Mouse (Mus musculus): ENCODE measurements around the gene Clybl.

Gene Clybl

DNA sequence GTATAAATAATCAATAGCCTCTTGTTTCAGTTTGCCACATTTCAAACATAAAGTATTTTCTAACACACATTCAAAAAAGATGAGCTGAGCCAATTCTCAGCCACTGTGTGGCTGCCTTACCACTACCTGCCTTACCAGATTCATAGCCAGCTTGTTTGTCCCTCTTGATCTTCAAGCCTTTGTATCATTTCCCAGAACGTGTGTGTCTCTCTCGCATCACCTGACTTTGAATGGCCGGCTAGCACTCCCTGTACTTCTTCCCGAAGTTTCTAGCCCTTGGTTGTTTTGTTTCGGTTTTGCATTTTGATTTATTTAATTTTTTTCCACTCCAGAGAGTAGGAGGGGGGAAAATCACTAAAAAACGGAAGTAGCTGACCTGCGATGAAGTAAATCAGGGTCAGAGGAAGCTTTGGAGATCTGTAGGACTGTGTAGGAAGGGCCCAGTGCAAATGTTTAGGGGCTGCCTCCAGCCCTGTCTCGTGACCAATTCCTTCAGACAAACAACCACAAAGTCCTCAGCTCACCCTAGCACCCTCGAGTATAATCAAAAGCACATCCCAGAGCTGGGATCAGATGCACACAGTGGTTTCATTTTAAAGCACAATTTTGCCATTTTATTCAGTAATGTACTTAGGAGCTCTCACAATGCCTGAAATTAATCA, 195.1 kb downstream of the Clybl start:
- POLR2A ChIA-PET: interaction anchor here in 3 of 4 experiments (0.7 to 1.9 kb wide), 17 partner anchors 10 to 129 kb away, joined by 3 to 11 read pairs (median 4); partner anchors contain the start of gene Zic5 (in 1 of the 3)
- CTCF ChIA-PET: interaction anchor here in 3 of 4 experiments (0.5 to 1.2 kb wide), 3 partner anchors 12 to 1082 kb away, joined by 4 to 6 read pairs (median 4); no protein-coding TSS in a partner anchor

GRCm38 (mm10) chr14:122377681-122378080, 196.2 kb downstream of the Clybl start:
- POLR2A ChIA-PET: interaction anchor here in 2 of 4 experiments (0.5 to 1.9 kb wide), 10 partner anchors 9 to 152 kb away, joined by 3 to 11 read pairs (median 4); no protein-coding TSS in a partner anchor
- CTCF ChIA-PET: no interaction called here

- ChIA-PET POLR2A (interaction anchor here in 1 of 4 experiments (0.8 kb wide), 1 partner anchor 11 kb away, joined by 3 read pairs; no protein-coding TSS in a partner anchor), CTCF (no interaction called here)
Observed at GRCm38 (mm10) chr14:122379076-122379475, 197.6 kb downstream of the Clybl start.

DNA sequence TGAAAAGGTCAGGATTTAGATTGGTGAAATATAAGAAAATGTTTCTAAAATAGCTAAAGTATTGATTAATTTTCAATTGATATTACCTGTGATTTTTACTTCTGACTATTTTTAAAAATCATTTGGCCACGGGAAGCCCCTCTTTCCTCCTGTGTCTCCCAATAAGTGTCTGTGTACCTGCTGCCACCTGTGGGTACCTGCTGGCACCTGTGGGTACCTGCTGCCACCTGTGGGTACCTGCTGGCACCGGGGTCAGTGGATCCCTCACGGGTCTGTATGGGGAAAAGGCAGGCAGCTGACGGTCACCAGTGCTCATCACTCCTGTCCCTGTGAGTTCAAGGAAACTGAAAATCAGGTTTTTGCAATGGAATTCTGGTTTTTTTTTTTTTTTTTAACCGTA, 198.5 kb downstream of the Clybl start:
- POLR2A ChIA-PET: interaction anchor here in 2 of 4 experiments (0.8 to 1.4 kb wide), 3 partner anchors 36 to 58 kb away, joined by 3 read pairs; no protein-coding TSS in a partner anchor
- CTCF ChIA-PET: interaction anchor here in 1 of 4 experiments (0.5 kb wide), 1 partner anchor 8 kb away, joined by 7 read pairs; no protein-coding TSS in a partner anchor

DNA sequence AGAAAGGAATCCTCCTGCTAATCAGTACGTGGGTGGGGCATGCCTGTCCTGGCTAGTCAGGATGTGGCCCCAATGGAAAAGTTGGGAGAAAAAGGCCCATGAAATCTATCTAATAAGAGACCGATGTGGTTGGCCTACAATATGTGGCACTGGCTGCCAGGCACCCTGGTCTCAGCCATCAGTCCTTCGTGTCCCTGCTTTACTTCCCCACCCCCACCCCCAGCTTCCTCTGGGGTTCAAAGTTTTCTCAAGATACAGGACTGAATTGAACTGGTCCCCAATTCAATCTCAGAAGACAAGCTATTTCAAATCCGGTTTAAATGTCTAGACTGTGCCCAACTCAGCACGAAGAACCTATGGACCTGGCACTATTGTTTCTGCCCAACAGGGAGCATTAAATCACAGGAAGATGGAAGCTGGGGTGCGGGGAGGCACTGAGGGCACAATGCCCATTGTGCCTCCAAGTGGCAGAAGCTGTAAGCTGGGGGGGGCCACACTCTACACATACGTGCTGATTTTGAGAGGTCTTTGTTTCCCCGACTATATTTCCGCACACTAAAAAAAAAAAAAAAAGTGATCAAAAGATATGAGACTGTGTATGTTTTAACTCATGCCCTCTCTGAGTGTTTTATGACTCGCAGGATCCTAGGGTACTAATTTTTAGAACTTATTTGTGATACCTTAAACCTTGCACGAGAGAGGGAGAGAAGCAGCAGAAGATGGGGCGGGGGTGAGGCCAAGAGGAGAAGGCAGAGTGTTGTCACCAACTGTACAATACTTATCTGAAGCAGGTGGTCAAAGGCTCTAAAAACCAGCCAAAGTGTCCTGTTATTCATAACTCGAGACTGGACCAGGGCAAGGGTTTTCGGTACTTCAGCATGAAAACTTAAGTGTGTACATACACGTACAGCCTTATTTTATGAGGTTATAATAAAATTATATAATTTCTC, 199.7 kb downstream of the Clybl start:
- POLR2A ChIA-PET: interaction anchor here in 2 of 4 experiments (0.6 to 1.4 kb wide), 3 partner anchors 35 to 464 kb away, joined by 3 read pairs; no protein-coding TSS in a partner anchor
- CTCF ChIA-PET: no interaction called here

- CTCF ChIA-PET: no interaction called here
- POLR2A ChIA-PET: interaction anchor here in 1 of 4 experiments (0.7 to 0.9 kb wide), 2 partner anchors 10 kb away, joined by 3 to 4 read pairs; no protein-coding TSS in a partner anchor
Observed at GRCm38 (mm10) chr14:122382281-122382680, 200.8 kb downstream of the Clybl start.

- ChIA-PET POLR2A (interaction anchor here in 3 of 4 experiments (0.6 to 1.5 kb wide), 11 partner anchors 10 to 106 kb away, joined by 3 to 6 read pairs (median 3); no protein-coding TSS in a partner anchor), CTCF (interaction anchor here in 2 of 4 experiments (0.5 to 0.9 kb wide), 2 partner anchors 80 to 93 kb away, joined by 3 read pairs; no protein-coding TSS in a partner anchor)
Observed at GRCm38 (mm10) chr14:122383931-122384330, 202.4 kb downstream of the Clybl start.

- ChIA-PET CTCF (interaction anchor here in 1 of 4 experiments (0.5 kb wide), 1 partner anchor 80 kb away, joined by 3 read pairs; no protein-coding TSS in a partner anchor), POLR2A (interaction anchor here in 2 of 4 experiments (0.9 to 1.5 kb wide), 7 partner anchors 10 to 107 kb away, joined by 3 to 6 read pairs (median 3); no protein-coding TSS in a partner anchor)
Observed at GRCm38 (mm10) chr14:122384447-122385237, 203.1 kb downstream of the Clybl start.

DNA sequence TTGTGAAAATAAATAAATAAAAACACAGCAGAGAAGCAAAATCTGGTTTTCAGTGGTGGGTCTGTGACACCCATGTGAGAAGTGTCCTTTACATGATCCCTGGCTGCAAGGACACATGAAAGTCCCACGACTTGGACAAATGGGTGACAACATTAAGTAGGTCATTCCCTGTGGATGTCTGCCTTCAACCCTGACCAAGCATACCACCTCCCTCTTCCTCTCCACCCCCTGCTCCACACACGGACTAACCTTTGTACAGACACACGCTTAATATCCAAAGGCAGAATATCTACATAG, 203.7 kb downstream of the Clybl start:
- ChIA-PET POLR2A (interaction anchor here in 2 of 4 experiments (0.7 kb wide), 2 partner anchors 105 to 222 kb away, joined by 3 to 4 read pairs; no protein-coding TSS in a partner anchor), CTCF (no interaction called here)

DNA sequence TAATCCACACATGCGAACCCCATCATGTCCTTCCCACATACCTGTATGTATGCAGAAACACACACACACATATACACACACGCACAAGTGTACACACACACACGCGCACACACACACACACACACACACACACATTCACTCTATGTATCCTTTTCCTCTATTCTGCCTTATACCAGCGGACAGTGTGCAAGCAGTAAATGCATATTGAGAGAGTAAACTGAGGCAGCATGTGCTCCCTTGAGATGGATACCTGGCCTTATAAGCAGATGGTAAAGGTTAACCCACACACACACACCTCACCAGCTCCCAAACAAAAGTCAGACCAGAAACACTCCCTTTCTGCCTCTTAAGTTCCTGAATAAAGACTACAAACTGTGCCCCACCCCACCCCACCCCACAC, 204.3 kb downstream of the Clybl start:
- CTCF ChIA-PET: no interaction called here
- POLR2A ChIA-PET: interaction anchor here in 2 of 4 experiments (0.7 to 1.0 kb wide), 3 partner anchors 8 to 223 kb away, joined by 3 to 4 read pairs (median 4); no protein-coding TSS in a partner anchor

- ChIA-PET POLR2A (interaction anchor here in 1 of 4 experiments (1.0 kb wide), 2 partner anchors 9 to 90 kb away, joined by 4 to 5 read pairs; no protein-coding TSS in a partner anchor), CTCF (no interaction called here)
Observed at GRCm38 (mm10) chr14:122386281-122387130, 205.0 kb downstream of the Clybl start.

DNA sequence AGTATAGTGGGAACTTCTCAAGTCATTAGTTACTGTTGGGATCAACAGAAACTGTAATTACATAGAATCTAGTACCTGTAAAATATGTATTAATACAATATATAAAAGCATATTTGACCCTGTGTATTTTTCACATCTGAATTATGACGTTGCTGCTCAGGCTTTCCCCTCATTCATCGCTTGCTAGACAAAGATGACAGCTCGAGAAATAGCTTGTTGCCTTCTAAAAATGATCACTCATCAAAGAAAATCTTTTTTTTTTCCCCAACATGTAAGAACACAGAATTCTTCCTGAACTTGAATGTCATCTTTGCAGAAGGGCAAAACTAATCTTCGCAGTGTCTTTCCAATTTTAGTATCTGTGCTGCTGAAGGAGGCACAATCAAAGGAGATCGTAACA, 206.3 kb downstream of the Clybl start:
- ChIA-PET POLR2A (interaction anchor here (0.9 to 2.0 kb wide), 10 partner anchors 24 to 89 kb away, joined by 3 to 11 read pairs (median 5); partner anchors contain the start of genes Zic2 (in 1 of the 4) and Zic5 (in 1 of the 4)), CTCF (no interaction called here)

DNA sequence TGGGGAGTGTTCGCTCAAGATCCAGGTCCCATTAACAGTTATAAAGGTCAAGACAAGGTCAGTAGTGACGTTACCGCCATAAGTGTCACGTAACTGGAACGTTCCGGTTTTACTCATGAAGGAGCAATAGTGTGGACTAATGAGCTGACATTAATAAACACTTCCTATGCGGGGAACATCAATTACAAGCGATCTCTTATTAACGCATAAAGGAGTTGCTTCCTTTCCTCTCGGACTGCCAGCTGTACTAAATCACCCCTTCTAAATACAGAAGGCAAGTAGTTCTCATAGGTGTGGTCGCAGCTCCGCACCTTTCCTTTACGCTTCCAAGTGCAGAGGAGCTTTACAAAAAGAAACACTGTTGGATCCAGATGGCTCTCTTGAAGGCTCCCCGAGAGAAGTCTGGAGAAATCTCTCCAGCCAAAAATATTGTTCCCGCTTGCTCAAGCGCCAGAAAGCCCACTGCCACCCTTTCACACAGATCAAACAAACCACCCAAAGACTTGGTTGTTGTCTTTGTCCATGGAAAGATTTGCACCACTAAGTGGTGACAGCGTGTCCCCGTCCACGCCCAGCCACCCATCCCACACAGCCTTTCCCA, 207.0 kb downstream of the Clybl start:
- POLR2A ChIA-PET: interaction anchor here (0.5 to 3.0 kb wide), 20 partner anchors 10 to 524 kb away, joined by 3 to 11 read pairs (median 5); partner anchors contain the start of genes Gm10837 (in 1 of the 4), Zic2 (in 1 of the 4) and Zic5 (in 1 of the 4)
- CTCF ChIA-PET: interaction anchor here in 1 of 4 experiments (0.9 to 1.0 kb wide), 2 partner anchors 12 to 165 kb away, joined by 3 to 4 read pairs; no protein-coding TSS in a partner anchor

DNA sequence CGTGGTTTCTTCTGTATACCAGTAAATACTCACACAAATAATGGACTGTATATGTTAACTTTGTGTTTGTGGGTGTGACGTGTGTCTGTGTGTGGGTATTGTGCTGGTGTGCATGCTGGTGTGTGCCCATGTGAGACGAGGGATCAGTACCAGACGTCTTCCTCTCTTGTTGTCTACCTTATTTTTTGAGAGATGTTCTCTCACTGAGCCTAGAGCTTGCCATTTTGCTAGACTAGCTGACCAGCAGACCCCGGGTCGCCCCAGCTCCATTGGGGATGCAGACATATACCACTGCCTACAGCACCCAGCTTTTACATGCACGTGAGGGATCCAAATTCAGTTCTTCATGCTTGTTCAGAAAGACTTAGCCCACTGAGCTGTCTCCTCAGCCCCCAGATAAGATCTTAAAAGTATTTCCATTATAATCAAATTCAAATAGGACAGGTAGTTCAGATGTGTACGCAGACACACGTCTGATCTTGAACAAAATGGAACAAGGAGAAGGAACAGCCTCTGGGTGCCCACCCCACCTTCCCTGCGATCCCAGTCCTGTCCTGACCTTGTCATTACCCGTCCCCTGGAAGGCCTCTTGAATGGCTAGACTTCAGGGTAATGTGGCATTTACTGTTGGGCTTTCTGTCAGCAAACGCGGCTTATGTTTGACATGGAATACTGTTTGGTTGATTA, 208.3 kb downstream of the Clybl start:
- POLR2A ChIA-PET: interaction anchor here in 3 of 4 experiments (0.7 to 3.0 kb wide), 11 partner anchors 9 to 159 kb away, joined by 3 to 11 read pairs (median 4); no protein-coding TSS in a partner anchor
- CTCF ChIA-PET: no interaction called here

GRCm38 (mm10) chr14:122390935-122391334, 209.4 kb downstream of the Clybl start:
- ChIA-PET POLR2A (interaction anchor here in 3 of 4 experiments (0.8 to 4.1 kb wide), 6 partner anchors 8 to 43 kb away, joined by 3 to 28 read pairs (median 10); no protein-coding TSS in a partner anchor), CTCF (interaction anchor here in 1 of 4 experiments (0.6 kb wide), 1 partner anchor 133 kb away, joined by 6 read pairs; no protein-coding TSS in a partner anchor)

DNA sequence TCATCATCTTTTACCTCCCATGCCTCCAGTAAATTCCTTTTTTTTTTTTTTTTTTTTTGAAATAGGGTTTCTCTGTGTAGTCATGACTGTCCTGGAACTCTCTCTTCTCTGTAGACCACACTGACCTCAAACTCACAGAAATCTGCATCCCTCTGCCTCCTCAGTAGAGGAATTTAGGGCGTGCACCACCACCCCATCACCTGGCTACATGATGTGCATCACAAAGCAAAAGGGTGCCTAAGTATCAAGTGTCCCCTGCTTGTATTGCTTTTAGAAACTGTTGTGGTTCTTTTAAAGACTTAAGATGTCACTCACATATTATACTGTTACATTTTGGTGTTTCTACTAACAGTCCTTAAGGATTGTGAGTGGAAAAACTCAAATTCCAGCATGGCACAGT, 211.6 kb downstream of the Clybl start:
- CTCF ChIA-PET: interaction anchor here in 1 of 4 experiments (0.6 kb wide), 1 partner anchor 483 kb away, joined by 7 read pairs; no protein-coding TSS in a partner anchor
- POLR2A ChIA-PET: interaction anchor here in 3 of 4 experiments (0.6 to 4.1 kb wide), 17 partner anchors 10 to 125 kb away, joined by 3 to 28 read pairs (median 6); partner anchors contain the start of gene Zic5 (in 1 of the 3)

All from embryonic stem cell, embryonic (primary cell).